Comparison of ENCODE assay signal across 11 mouse cellular contexts in genomic region chr8:78510926-78511325, GRCm38 (mm10). TPM values are rescaled to one million over a fixed set of nuclear protein-coding genes. Genes with fewer than 3 reads are reported as not detected.
DNase-seq lines count a peak whose midpoint lies in the region; ATAC-seq and TF ChIP-seq lines count a peak whose summit lies in the region.
"Had no signal": no experiment of that assay in that cellular context is flagged by ENCODE, and none has a peak within 500 bp of the region (broad histone marks: within the 10 kb centered on the region; RNA-seq: fewer than 3 reads in every experiment).

No protein-coding gene starts in this region.

- ATAC-seq in hindbrain, embryonic 14.5 days (ENCODE audit: low FRiP score), result no peak
- ATAC-seq in hindbrain, postnatal 0 days, result no peak
- ATAC-seq in neural tube, embryonic 11.5 days (ENCODE audit: insufficient read depth, low FRiP score, low TSS enrichment), result no peak
- ATAC-seq in neural tube, embryonic 15.5 days (ENCODE audit: low FRiP score), result no peak

- no peaks in the 10 kb centered on the region for H3K9me3 ChIP-seq in hindbrain, embryonic 14.5 days (ENCODE audit: control insufficient read depth, low read length)
- no peaks in the 10 kb centered on the region for H3K9me3 ChIP-seq in hindbrain, postnatal 0 days (ENCODE audit: low read length)
- H3K9me3 ChIP-seq in neural tube, embryonic 11.5 days (ENCODE audit: control insufficient read depth, low read length), result no peaks in the 10 kb centered on the region
- peaks cover 8% of the 10 kb centered on the region; the same call in 1 of the 2 replicates for H3K9me3 ChIP-seq in embryonic facial prominence, embryonic 10.5 days
- no peaks in the 10 kb centered on the region for H3K9me3 ChIP-seq in neural tube, embryonic 15.5 days (replicated peaks)

- H3K9ac ChIP-seq in hindbrain, embryonic 14.5 days, result no peak overlapping the region
- H3K9ac ChIP-seq in hindbrain, postnatal 0 days (replicated peaks; ENCODE audit: low read length), result no peak overlapping the region
- H3K9ac ChIP-seq in neural tube, embryonic 11.5 days (ENCODE audit: low read length), result no peak overlapping the region
- no peak overlapping the region for H3K9ac ChIP-seq in neural tube, embryonic 15.5 days (replicated peaks)

- H3K4me2 ChIP-seq in hindbrain, embryonic 14.5 days (replicated peaks), result 0 out of 2 replicates have a peak overlapping the region, but pooled peaks have one; percentile 4
- H3K4me2 ChIP-seq in hindbrain, postnatal 0 days (ENCODE audit: low read depth, low read length), result no peak overlapping the region
- peak overlapping the region; percentile 20; the same call in 1 of the 2 replicates for H3K4me2 ChIP-seq in neural tube, embryonic 11.5 days (ENCODE audit: low read depth)
- peak overlapping the region; percentile 17; the same call in 1 of the 2 replicates for H3K4me2 ChIP-seq in neural tube, embryonic 15.5 days

- no peak overlapping the region for H3K27ac ChIP-seq in hindbrain, embryonic 14.5 days
- H3K27ac ChIP-seq in hindbrain, postnatal 0 days, result no peak overlapping the region
- no peak overlapping the region for H3K27ac ChIP-seq in neural tube, embryonic 11.5 days (ENCODE audit: low read depth, low read length)
- no peak overlapping the region for H3K27ac ChIP-seq in embryonic facial prominence, embryonic 10.5 days (replicated peaks)
- no peak overlapping the region for H3K27ac ChIP-seq in neural tube, embryonic 15.5 days (replicated peaks)

- no peaks in the 10 kb centered on the region for H3K27me3 ChIP-seq in hindbrain, embryonic 14.5 days (ENCODE audit: control insufficient read depth, insufficient read depth, low read length)
- no peaks in the 10 kb centered on the region for H3K27me3 ChIP-seq in hindbrain, postnatal 0 days (ENCODE audit: insufficient read depth, low read length)
- no peaks in the 10 kb centered on the region for H3K27me3 ChIP-seq in neural tube, embryonic 11.5 days (ENCODE audit: control insufficient read depth, insufficient read depth, low read length)
- H3K27me3 ChIP-seq in embryonic facial prominence, embryonic 10.5 days (replicated peaks; ENCODE audit: low read depth, poor library complexity, severe bottlenecking), result no peaks in the 10 kb centered on the region
- H3K27me3 ChIP-seq in neural tube, embryonic 15.5 days (replicated peaks), result no peaks in the 10 kb centered on the region

- no peak for DNase-seq in hindbrain, embryonic 14.5 days (ENCODE audit: low spot score)
- DNase-seq in hindbrain, postnatal 0 days (ENCODE audit: low spot score), result no peak
- no peak for DNase-seq in neural tube, embryonic 11.5 days (ENCODE audit: low spot score)
- DNase-seq in neural tube, embryonic 10.5 days (ENCODE audit: extremely low spot score, low spot score), result no peak
- DNase-seq in embryonic facial prominence, embryonic 10.5 days (ENCODE audit: low spot score), result no peak
- no peak for DNase-seq in left cerebral cortex, adult 18-20 months (ENCODE audit: low spot score in 2 of 2)
- no peak for DNase-seq in spleen, adult 12 weeks (ENCODE audit: low spot score)
- DNase-seq: adrenal gland, postnatal 25 days; cerebellum, adult 8-10 months; kidney, postnatal 36 days had no signal

- no peak overlapping the region for H3K4me3 ChIP-seq in hindbrain, embryonic 14.5 days (replicated peaks; ENCODE audit: low read length)
- no peak overlapping the region for H3K4me3 ChIP-seq in hindbrain, postnatal 0 days (ENCODE audit: low read length)
- no peak overlapping the region for H3K4me3 ChIP-seq in neural tube, embryonic 11.5 days (ENCODE audit: low read depth, low read length)
- peak overlapping the region; percentile 11; the same call in 1 of the 2 replicates for H3K4me3 ChIP-seq in embryonic facial prominence, embryonic 10.5 days
- H3K4me3 ChIP-seq in neural tube, embryonic 15.5 days (replicated peaks), result no peak overlapping the region

- WGBS in hindbrain, embryonic 14.5 days, result 64% methylated on average over 3 of the region's 3 CpGs
- 51% methylated on average over 3 of the region's 3 CpGs for WGBS in hindbrain, postnatal 0 days
- WGBS in neural tube, embryonic 11.5 days, result 63% methylated on average over 3 of the region's 3 CpGs
- WGBS in embryonic facial prominence, embryonic 10.5 days, result 57% methylated on average over 3 of the region's 3 CpGs
- WGBS in neural tube, embryonic 15.5 days, result 71% methylated on average over 3 of the region's 3 CpGs

- H3K4me1 ChIP-seq in hindbrain, embryonic 14.5 days (replicated peaks; ENCODE audit: control insufficient read depth, insufficient read depth, low read length), result peaks cover 14% of the 10 kb centered on the region
- H3K4me1 ChIP-seq in hindbrain, postnatal 0 days (ENCODE audit: insufficient read depth, low read length), result 0 out of 2 replicates have a peak, but pooled peaks cover 8% of the 10 kb centered on the region
- H3K4me1 ChIP-seq in neural tube, embryonic 11.5 days (ENCODE audit: control insufficient read depth, insufficient read depth, low read length), result peaks cover 3% of the 10 kb centered on the region
- peaks cover 18% of the 10 kb centered on the region for H3K4me1 ChIP-seq in embryonic facial prominence, embryonic 10.5 days
- H3K4me1 ChIP-seq in neural tube, embryonic 15.5 days, result peaks cover 22% of the 10 kb centered on the region

- TF ChIP-seq CTCF in hindbrain, postnatal 0 days (IDR thresholded peaks at IDR 0.05; ENCODE audit: low read depth), result no peak

- H3K36me3 ChIP-seq in hindbrain, embryonic 14.5 days (replicated peaks; ENCODE audit: control insufficient read depth, insufficient read depth), result peaks cover 13% of the 10 kb centered on the region; the same call in 1 of the 2 replicates
- H3K36me3 ChIP-seq in hindbrain, postnatal 0 days (ENCODE audit: insufficient read depth, low read length), result no peaks in the 10 kb centered on the region
- peaks cover 4% of the 10 kb centered on the region for H3K36me3 ChIP-seq in neural tube, embryonic 11.5 days (ENCODE audit: control insufficient read depth, insufficient read depth, low read length)
- peaks cover 28% of the 10 kb centered on the region for H3K36me3 ChIP-seq in embryonic facial prominence, embryonic 10.5 days (replicated peaks)
- peaks cover 6% of the 10 kb centered on the region for H3K36me3 ChIP-seq in neural tube, embryonic 15.5 days

RNA-seq across cellular contexts. Expression of gene Slc10a7, which starts 1.8 kb away (rescaled TPM):
- polyA plus RNA-seq in hindbrain, embryonic 14.5 days (2014; fragmentation: Nextera tagmentation; extraction: Ambion mirVana), result 6.3 and 6.4 TPM in 2 replicates
- total RNA-seq in hindbrain, postnatal 0 days (2014; rRNA removed), result 6.9 and 10.5 TPM in 2 replicates
- polyA plus RNA-seq in hindbrain, postnatal 0 days (2015; fragmentation: Nextera tagmentation; extraction: Ambion mirVana), result 6.9 and 7.3 TPM in 2 replicates
- 7.4 TPM in 2 replicates for polyA plus RNA-seq in neural tube, embryonic 11.5 days (2014; fragmentation: Nextera tagmentation; extraction: Ambion mirVana)
- 10.1 and 10.9 TPM in 2 replicates for polyA plus RNA-seq in embryonic facial prominence, embryonic 10.5 days (2016; fragmentation: Nextera tagmentation; extraction: Ambion mirVana)
- polyA plus RNA-seq in neural tube, embryonic 15.5 days (2015; fragmentation: Nextera tagmentation; extraction: Ambion mirVana), result 10.2 and 10.7 TPM in 2 replicates
- total RNA-seq in left cerebral cortex, adult 18-20 months (2021), result 10 to 100 TPM in 1 of 2 experiments, 1 to 10 TPM in 1; 6.2 to 10.5 TPM

RNA-seq across cellular contexts. Expression of gene Rbmxl1, which starts 2.2 kb away (rescaled TPM):
- polyA plus RNA-seq in hindbrain, embryonic 14.5 days (2014; fragmentation: Nextera tagmentation; extraction: Ambion mirVana), result 195 and 213 TPM in 2 replicates
- total RNA-seq in hindbrain, postnatal 0 days (2014; rRNA removed), result 64.6 and 71.3 TPM in 2 replicates
- 139 and 144 TPM in 2 replicates for polyA plus RNA-seq in hindbrain, postnatal 0 days (2015; fragmentation: Nextera tagmentation; extraction: Ambion mirVana)
- polyA plus RNA-seq in neural tube, embryonic 11.5 days (2014; fragmentation: Nextera tagmentation; extraction: Ambion mirVana), result 357 and 359 TPM in 2 replicates
- 398 and 401 TPM in 2 replicates for polyA plus RNA-seq in embryonic facial prominence, embryonic 10.5 days (2016; fragmentation: Nextera tagmentation; extraction: Ambion mirVana)
- polyA plus RNA-seq in neural tube, embryonic 15.5 days (2015; fragmentation: Nextera tagmentation; extraction: Ambion mirVana), result 173 and 192 TPM in 2 replicates
- 10 to 100 TPM; 58.3 to 60.2 TPM for total RNA-seq in left cerebral cortex, adult 18-20 months (2021)
